Mouse (Mus musculus) lung, embryonic 14.5 days (tissue): ENCODE results near the gene Kri1. TPM values are rescaled to one million over a fixed set of nuclear protein-coding genes. Genes with fewer than 3 reads are reported as not detected.
A peak's percentile ranks its signal among the peaks of the same experiment; 100 is the strongest.

Experiments
- ATAC-seq: fragments of 200-750 bp; cut with Nextera tagmentation; 2 replicates; pipeline ENCODE4 v1.8.0; 2017; ENCODE audit warnings: mild to moderate bottlenecking, moderate TSS enrichment, moderate library complexity; ENCODE audit not compliant: insufficient read depth
- DNase-seq: peaks from one replicate; pipeline ENCODE4 v3.0.0-alpha.2; 2015
- H3K27ac ChIP-seq: fragments of 300-500 bp; sonication (generic); 2 replicates; pipeline ENCODE4 v1.5.1; 2014; ENCODE audit warnings: low read depth, mild to moderate bottlenecking, moderate library complexity
- H3K27me3 ChIP-seq: fragments of 300-500 bp; sonication (generic); 2 replicates; pipeline ENCODE4 v1.6.1; 2014; ENCODE audit warnings: low read length, control low read depth; ENCODE audit not compliant: insufficient read depth
- H3K36me3 ChIP-seq: fragments of 300-500 bp; sonication (generic); 2 replicates; pipeline ENCODE4 v1.6.1; 2014; ENCODE audit warnings: control low read depth; ENCODE audit not compliant: insufficient read depth
- H3K4me1 ChIP-seq: fragments of 300-500 bp; sonication (generic); 2 replicates; pipeline ENCODE4 v1.6.1; 2014; ENCODE audit warnings: antibody characterized with exemption, control low read depth; ENCODE audit not compliant: insufficient read depth
- H3K4me2 ChIP-seq: fragments of 300-500 bp; sonication (generic); 2 replicates; pipeline ENCODE4 v1.6.1; 2014; ENCODE audit warnings: mild to moderate bottlenecking
- H3K4me3 ChIP-seq: fragments of 300-500 bp; sonication (generic); 2 replicates; pipeline ENCODE4 v1.5.1; 2014; ENCODE audit warnings: low read depth, low read length
- H3K9ac ChIP-seq: fragments of 300-500 bp; sonication (generic); 2 replicates; pipeline ENCODE4 v1.6.1; 2014
- H3K9me3 ChIP-seq: fragments of 300-500 bp; sonication (generic); 2 replicates; pipeline ENCODE4 v1.6.1; 2016; ENCODE audit warnings: low read depth, low read length, control low read depth
- CTCF ChIP-seq: IDR thresholded peaks from 2 replicates; pipeline ENCODE4 v1.5.1; 2016; ENCODE audit warnings: antibody characterized with exemption, low read depth
- WGBS: fragments of 180-500 bp; shearing (Covaris S2); extraction: QIAGEN DNeasy Blood & Tissue Kit; methylation state at CpG from one replicate; pipeline ENCODE4 v1.1.7; 2014; 5-methylcytosine and 5-hydroxymethylcytosine counted together
- polyA plus RNA-seq: library from polyadenylated mRNA; unstranded; fragments of >200 nt; fragmentation: Nextera tagmentation; extraction: Ambion mirVana; gene quantifications from 2 replicates; pipeline ENCODE4 v1.2.1, GENCODE M21; 2014

Gene Kri1
- polyA plus RNA-seq, 1 experiment from 2014 or later, result 14.3 TPM

GRCm38 (mm10) chr9:21288404-21289336 is 901 bp upstream of the Kri1 start:
- Histone ChIP-seq H3K4me3 (peak overlapping the region; percentile 82), H3K4me2 (peak overlapping the region; percentile 75), H3K27ac (peak overlapping the region; percentile 72), H3K4me1 (peaks cover 21% of the 10 kb centered on the region; the same call in 1 of the 2 replicates), H3K9me3 (no peaks in the 10 kb centered on the region), H3K9ac (peak overlapping the region; percentile 28), H3K27me3 (no peaks in the 10 kb centered on the region), H3K36me3 (peaks cover 16% of the 10 kb centered on the region)
- DNase-seq (peak; percentile 65), ATAC-seq (no peak)
- no peak for TF ChIP-seq CTCF
- WGBS, result 69% methylated on average over 13 of the region's 13 CpGs

- DNase-seq (no peak), ATAC-seq (no peak)
- no peak for TF ChIP-seq CTCF
- WGBS, result 59% methylated on average over 3 of the region's 3 CpGs
- Histone ChIP-seq H3K4me1 (peaks cover 21% of the 10 kb centered on the region; the same call in 1 of the 2 replicates), H3K27ac (no peak overlapping the region), H3K4me2 (peak overlapping the region; percentile 75), H3K9ac (peak overlapping the region; percentile 72), H3K36me3 (peaks cover 27% of the 10 kb centered on the region), H3K9me3 (no peaks in the 10 kb centered on the region), H3K4me3 (peak overlapping the region; percentile 82), H3K27me3 (no peaks in the 10 kb centered on the region)
Measured at GRCm38 (mm10) chr9:21286753-21287152, 1.0 kb downstream of the Kri1 start.

DNA sequence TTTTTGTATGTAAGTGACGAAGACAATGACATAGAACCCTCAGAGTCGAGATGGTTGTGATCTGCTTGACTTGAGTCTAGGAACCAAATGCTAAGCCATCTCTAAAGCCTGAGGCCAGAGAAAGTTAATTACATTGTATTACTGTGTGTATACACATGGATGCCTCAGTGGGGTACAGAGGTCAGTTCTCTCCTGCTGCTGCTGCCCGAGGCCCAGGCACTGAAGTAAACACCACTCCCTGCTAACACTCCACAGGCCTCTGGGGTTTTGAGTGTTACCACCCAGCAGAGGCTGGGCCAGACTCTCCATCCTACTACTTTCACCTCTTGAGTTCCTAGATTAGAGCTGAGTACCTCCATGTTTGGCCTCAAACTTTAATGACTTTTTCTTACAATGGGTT is 3.8 kb downstream of the Kri1 start:
- H3K9me3 ChIP-seq, result no peaks in the 10 kb centered on the region
- no peak for ATAC-seq
- no peak for TF ChIP-seq CTCF
- H3K4me1 ChIP-seq, result peaks cover 12% of the 10 kb centered on the region; the same call in 1 of the 2 replicates
- H3K4me3 ChIP-seq, result no peak overlapping the region
- H3K4me2 ChIP-seq, result no peak overlapping the region
- peaks cover 55% of the 10 kb centered on the region for H3K36me3 ChIP-seq
- no peak overlapping the region for H3K9ac ChIP-seq
- DNase-seq, result no peak
- H3K27me3 ChIP-seq, result no peaks in the 10 kb centered on the region
- H3K27ac ChIP-seq, result no peak overlapping the region
- WGBS, result 74% methylated on average over 3 of the region's 3 CpGs

DNA sequence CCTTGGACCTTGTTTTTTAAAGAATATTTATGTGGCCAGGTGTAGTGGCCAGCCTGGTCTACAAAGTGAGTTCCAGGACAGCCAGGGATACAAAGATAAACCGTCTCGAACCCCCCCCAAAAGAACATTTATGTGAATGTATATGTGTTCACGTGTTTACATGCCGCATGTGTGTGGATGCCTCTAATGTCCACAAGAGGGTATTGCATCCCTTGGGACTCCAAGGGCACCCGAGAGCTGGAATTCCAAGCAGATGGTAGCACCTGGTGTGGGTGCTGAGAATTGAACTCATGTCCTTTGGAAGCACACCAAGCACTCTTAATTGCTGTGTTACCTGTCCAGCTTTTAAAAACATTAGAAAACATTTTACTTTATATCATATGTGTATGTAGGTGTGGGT is 4.2 kb downstream of the Kri1 start:
- Histone ChIP-seq H3K36me3 (peaks cover 59% of the 10 kb centered on the region), H3K27ac (no peak overlapping the region), H3K27me3 (no peaks in the 10 kb centered on the region), H3K4me1 (peaks cover 12% of the 10 kb centered on the region; the same call in 1 of the 2 replicates), H3K9ac (no peak overlapping the region), H3K4me2 (no peak overlapping the region), H3K9me3 (no peaks in the 10 kb centered on the region), H3K4me3 (no peak overlapping the region)
- no peak for DNase-seq
- peak; percentile 37 for TF ChIP-seq CTCF
- 89% methylated on average over 5 of the region's 5 CpGs for WGBS
- no peak for ATAC-seq

GRCm38 (mm10) chr9:21277776-21278175 is 10.0 kb downstream of the Kri1 start:
- no peak overlapping the region for H3K4me3 ChIP-seq
- 88% methylated on average over 5 of the region's 5 CpGs for WGBS
- H3K36me3 ChIP-seq, result peaks cover 97% of the 10 kb centered on the region
- H3K9me3 ChIP-seq, result no peaks in the 10 kb centered on the region
- ATAC-seq (no peak), DNase-seq (peak; percentile 27)
- H3K4me1 ChIP-seq, result no peaks in the 10 kb centered on the region
- H3K27ac ChIP-seq, result no peak overlapping the region
- H3K27me3 ChIP-seq, result no peaks in the 10 kb centered on the region
- no peak overlapping the region for H3K4me2 ChIP-seq
- no peak for TF ChIP-seq CTCF
- no peak overlapping the region for H3K9ac ChIP-seq

DNA sequence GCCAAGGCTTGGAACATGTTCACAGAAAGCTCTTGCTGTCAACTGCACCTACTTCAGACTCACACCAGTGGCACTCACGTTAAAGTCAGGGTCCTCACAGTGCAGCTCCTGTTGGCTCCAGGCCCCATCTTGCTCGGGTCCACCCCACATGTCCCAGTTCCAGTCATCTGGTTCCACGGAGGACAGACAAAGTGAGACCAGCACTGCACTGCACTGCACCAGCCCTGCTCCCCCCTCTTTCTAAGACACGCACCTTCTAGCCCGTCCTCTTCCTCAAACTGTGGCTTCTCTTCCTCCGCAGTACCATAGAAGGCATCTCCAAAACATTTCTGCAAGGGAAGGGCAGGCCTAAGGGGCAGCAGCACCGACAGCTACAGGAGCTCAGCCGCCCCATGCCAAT is 11.5 kb downstream of the Kri1 start:
- no peak overlapping the region for H3K4me2 ChIP-seq
- no peak overlapping the region for H3K27ac ChIP-seq
- TF ChIP-seq CTCF, result no peak
- no peak overlapping the region for H3K4me3 ChIP-seq
- H3K27me3 ChIP-seq, result no peaks in the 10 kb centered on the region
- 80% methylated on average over 8 of the region's 8 CpGs for WGBS
- DNase-seq (no peak), ATAC-seq (no peak)
- H3K9me3 ChIP-seq, result no peaks in the 10 kb centered on the region
- no peak overlapping the region for H3K9ac ChIP-seq
- H3K4me1 ChIP-seq, result no peaks in the 10 kb centered on the region
- H3K36me3 ChIP-seq, result peaks cover 98% of the 10 kb centered on the region

GRCm38 (mm10) chr9:21275727-21276126 is 12.0 kb downstream of the Kri1 start:
- no peak for DNase-seq
- no peak for TF ChIP-seq CTCF
- Histone ChIP-seq H3K27ac (no peak overlapping the region), H3K4me3 (no peak overlapping the region), H3K36me3 (peaks cover 98% of the 10 kb centered on the region), H3K9ac (no peak overlapping the region), H3K4me1 (no peaks in the 10 kb centered on the region), H3K4me2 (no peak overlapping the region), H3K9me3 (no peaks in the 10 kb centered on the region), H3K27me3 (no peaks in the 10 kb centered on the region)
- ATAC-seq, result no peak
- 80% methylated on average over 12 of the region's 12 CpGs for WGBS
